Mouse (Mus musculus) erythroblast, embryonic 14.5 days (primary cell): ENCODE results near the gene Atxn3. TPM values are rescaled to one million over a fixed set of nuclear protein-coding genes. Genes with fewer than 3 reads are reported as not detected.

ENCODE experiments used
- H3K27me3 ChIP-seq: 2 replicates; pipeline ENCODE4 v1.6.1; 2012; ENCODE audit warnings: inconsistent platforms; ENCODE audit not compliant: control insufficient read depth
- H3K36me3 ChIP-seq: 2 replicates; pipeline ENCODE4 v1.6.1; 2012; ENCODE audit warnings: mild to moderate bottlenecking, inconsistent platforms; ENCODE audit not compliant: control insufficient read depth
- H3K4me1 ChIP-seq: 2 replicates; pipeline ENCODE4 v1.6.1; 2012; ENCODE audit warnings: inconsistent platforms; ENCODE audit not compliant: control insufficient read depth
- H3K4me3 ChIP-seq: replicated peaks from 2 replicates; pipeline ENCODE3; 2012; ENCODE audit warnings: moderate library complexity, mild to moderate bottlenecking, inconsistent platforms
- H3K9me3 ChIP-seq: 2 replicates; pipeline ENCODE4 v1.6.1; 2012; ENCODE audit warnings: low read length, inconsistent platforms, mixed read lengths; ENCODE audit not compliant: control insufficient read depth
- GATA1 ChIP-seq: IDR thresholded peaks from 2 replicates; pipeline ENCODE4 v1.6.1; 2012; ENCODE audit warnings: low read length, inconsistent platforms, mixed read lengths
- TAL1 ChIP-seq: IDR thresholded peaks from 3 replicates; pipeline ENCODE4 v1.6.1; 2012; ENCODE audit warnings: low read length, inconsistent platforms, mixed read lengths
- polyA plus RNA-seq: library from polyadenylated mRNA; stranded (reverse); fragments of >175 nt; gene quantifications from 2 replicates; pipeline ENCODE4 v1.2.3, GENCODE M21; 2012

Gene Atxn3
- polyA plus RNA-seq, 1 experiment = 0.06 TPM

- TF ChIP-seq GATA1 (no peak), TAL1 (no peak)
- H3K36me3 ChIP-seq = peaks cover 42% of the 10 kb centered on the region
- peaks cover 2% of the 10 kb centered on the region; the same call in 1 of the 2 replicates for H3K4me1 ChIP-seq
- H3K27me3 ChIP-seq = no peaks in the 10 kb centered on the region
- H3K4me3 ChIP-seq = no peak overlapping the region
- peaks cover 3% of the 10 kb centered on the region; the same call in 1 of the 2 replicates for H3K9me3 ChIP-seq
These were observed 53.1 kb downstream of the Atxn3 start for GRCm38 (mm10) chr12:101904906-101905305.

GRCm38 (mm10) chr12:101904170-101904569 lies 53.9 kb downstream of the Atxn3 start:
- Histone ChIP-seq H3K27me3 (no peaks in the 10 kb centered on the region), H3K4me3 (no peak overlapping the region), H3K4me1 (peaks cover 2% of the 10 kb centered on the region; the same call in 1 of the 2 replicates), H3K9me3 (peaks cover 3% of the 10 kb centered on the region; the same call in 1 of the 2 replicates), H3K36me3 (peaks cover 40% of the 10 kb centered on the region)
- TF ChIP-seq GATA1 (no peak), TAL1 (no peak)

GRCm38 (mm10) chr12:101899671-101900245 lies 58.3 kb downstream of the Atxn3 start:
- H3K4me3 ChIP-seq = no peak overlapping the region
- TF ChIP-seq TAL1 = no peak
- H3K9me3 ChIP-seq = no peaks in the 10 kb centered on the region
- H3K27me3 ChIP-seq = no peaks in the 10 kb centered on the region
- H3K4me1 ChIP-seq = no peaks in the 10 kb centered on the region; the same call in 1 of the 2 replicates
- peaks cover 32% of the 10 kb centered on the region for H3K36me3 ChIP-seq

- Histone ChIP-seq H3K9me3 (no peaks in the 10 kb centered on the region), H3K27me3 (no peaks in the 10 kb centered on the region), H3K4me3 (no peak overlapping the region), H3K36me3 (peaks cover 35% of the 10 kb centered on the region), H3K4me1 (no peaks in the 10 kb centered on the region; the same call in 1 of the 2 replicates)
- TF ChIP-seq TAL1 (no peak), GATA1 (no peak)
These were observed 59.1 kb downstream of the Atxn3 start for GRCm38 (mm10) chr12:101898966-101899365.

GRCm38 (mm10) chr12:101897113-101897512 lies 60.9 kb downstream of the Atxn3 start:
- H3K27me3 ChIP-seq = no peaks in the 10 kb centered on the region
- H3K36me3 ChIP-seq = peaks cover 42% of the 10 kb centered on the region
- no peak for TF ChIP-seq GATA1
- no peak for TF ChIP-seq TAL1
- H3K4me3 ChIP-seq = no peak overlapping the region
- H3K4me1 ChIP-seq = no peaks in the 10 kb centered on the region
- H3K9me3 ChIP-seq = no peaks in the 10 kb centered on the region

GRCm38 (mm10) chr12:101893296-101893695 lies 64.8 kb downstream of the Atxn3 start:
- TF ChIP-seq TAL1 (no peak), GATA1 (no peak)
- H3K4me3 ChIP-seq = no peak overlapping the region
- no peaks in the 10 kb centered on the region for H3K9me3 ChIP-seq
- H3K4me1 ChIP-seq = no peaks in the 10 kb centered on the region
- H3K27me3 ChIP-seq = no peaks in the 10 kb centered on the region
- H3K36me3 ChIP-seq = peaks cover 59% of the 10 kb centered on the region

GRCm38 (mm10) chr12:101892832-101893231 lies 65.2 kb downstream of the Atxn3 start:
- H3K27me3 ChIP-seq = no peaks in the 10 kb centered on the region
- no peaks in the 10 kb centered on the region for H3K4me1 ChIP-seq
- H3K36me3 ChIP-seq = peaks cover 60% of the 10 kb centered on the region
- TF ChIP-seq TAL1 (no peak), GATA1 (no peak)
- H3K9me3 ChIP-seq = no peaks in the 10 kb centered on the region
- no peak overlapping the region for H3K4me3 ChIP-seq

- TF ChIP-seq GATA1 (no peak), TAL1 (no peak)
- H3K36me3 ChIP-seq = peaks cover 63% of the 10 kb centered on the region
These were observed 67.0 kb downstream of the Atxn3 start for GRCm38 (mm10) chr12:101891066-101891465.

GRCm38 (mm10) chr12:101889351-101889750 lies 68.7 kb downstream of the Atxn3 start:
- Histone ChIP-seq H3K27me3 (no peaks in the 10 kb centered on the region), H3K4me1 (no peaks in the 10 kb centered on the region), H3K9me3 (no peaks in the 10 kb centered on the region), H3K4me3 (no peak overlapping the region), H3K36me3 (peaks cover 70% of the 10 kb centered on the region)
- TF ChIP-seq GATA1 = no peak

More at GRCm38 (mm10) chr12:101891066-101891465, 67.0 kb downstream of the Atxn3 start:
- Histone ChIP-seq H3K27me3 (no peaks in the 10 kb centered on the region), H3K4me3 (no peak overlapping the region), H3K9me3 (no peaks in the 10 kb centered on the region), H3K4me1 (no peaks in the 10 kb centered on the region)

- H3K4me1 ChIP-seq = no peaks in the 10 kb centered on the region
- TF ChIP-seq TAL1 (no peak), GATA1 (no peak)
- H3K36me3 ChIP-seq = peaks cover 73% of the 10 kb centered on the region
- H3K4me3 ChIP-seq = no peak overlapping the region
- H3K9me3 ChIP-seq = no peaks in the 10 kb centered on the region
- H3K27me3 ChIP-seq = no peaks in the 10 kb centered on the region
These were observed 69.7 kb downstream of the Atxn3 start for GRCm38 (mm10) chr12:101888312-101888711.
